Mouse (Mus musculus) hindbrain, embryonic 14.5 days (tissue): ENCODE measurements around the gene Iqgap1. TPM values are rescaled to one million over a fixed set of nuclear protein-coding genes. Genes with fewer than 3 reads are reported as not detected.

ENCODE experiments used
- ATAC-seq: fragments of 200-750 bp; cut with Nextera tagmentation; 2 replicates; pipeline ENCODE4 v1.8.0; 2017; ENCODE audit warnings: moderate number of reproducible peaks, mild to moderate bottlenecking, moderate TSS enrichment, moderate library complexity; ENCODE audit not compliant: low FRiP score
- DNase-seq: peaks from one replicate; pipeline ENCODE4 v3.0.0-alpha.2; 2015; ENCODE audit warnings: low spot score
- H3K27ac ChIP-seq: fragments of 300-500 bp; sonication (generic); 2 replicates; pipeline ENCODE4 v1.5.1; 2014; ENCODE audit warnings: mild to moderate bottlenecking, moderate library complexity
- H3K27me3 ChIP-seq: fragments of 300-500 bp; sonication (generic); 2 replicates; pipeline ENCODE4 v1.6.1; 2014; ENCODE audit warnings: mild to moderate bottlenecking, low read length, mixed read lengths; ENCODE audit not compliant: control insufficient read depth, insufficient read depth
- H3K36me3 ChIP-seq: fragments of 300-500 bp; sonication (generic); replicated peaks from 2 replicates; pipeline ENCODE4 v1.6.1; 2014; ENCODE audit not compliant: control insufficient read depth, insufficient read depth
- H3K4me1 ChIP-seq: fragments of 300-500 bp; sonication (generic); replicated peaks from 2 replicates; pipeline ENCODE4 v1.6.1; 2014; ENCODE audit warnings: antibody characterized with exemption, low read length, mixed read lengths; ENCODE audit not compliant: control insufficient read depth, insufficient read depth
- H3K4me2 ChIP-seq: fragments of 300-500 bp; sonication (generic); replicated peaks from 2 replicates; pipeline ENCODE4 v1.6.1; 2014; ENCODE audit warnings: mild to moderate bottlenecking, moderate library complexity
- H3K4me3 ChIP-seq: fragments of 300-500 bp; sonication (generic); replicated peaks from 2 replicates; pipeline ENCODE4 v1.5.1; 2014; ENCODE audit warnings: mild to moderate bottlenecking, low read length
- H3K9ac ChIP-seq: fragments of 300-500 bp; sonication (generic); 2 replicates; pipeline ENCODE4 v1.6.1; 2014
- H3K9me3 ChIP-seq: fragments of 300-500 bp; sonication (generic); 2 replicates; pipeline ENCODE4 v1.6.1; 2016; ENCODE audit warnings: low read length; ENCODE audit not compliant: control insufficient read depth
- WGBS: fragments of 180-500 bp; shearing (Covaris S2); extraction: QIAGEN DNeasy Blood & Tissue Kit; methylation state at CpG from one replicate; pipeline ENCODE4 v1.1.7; 2014; 5-methylcytosine and 5-hydroxymethylcytosine counted together
- polyA plus RNA-seq: library from polyadenylated mRNA; unstranded; fragments of >200 nt; fragmentation: Nextera tagmentation; extraction: Ambion mirVana; gene quantifications from 2 replicates; pipeline ENCODE4 v1.2.1, GENCODE M21; 2014

The Iqgap1 gene
- polyA plus RNA-seq, 1 experiment from 2014 or later, result 24.7 TPM

DNA sequence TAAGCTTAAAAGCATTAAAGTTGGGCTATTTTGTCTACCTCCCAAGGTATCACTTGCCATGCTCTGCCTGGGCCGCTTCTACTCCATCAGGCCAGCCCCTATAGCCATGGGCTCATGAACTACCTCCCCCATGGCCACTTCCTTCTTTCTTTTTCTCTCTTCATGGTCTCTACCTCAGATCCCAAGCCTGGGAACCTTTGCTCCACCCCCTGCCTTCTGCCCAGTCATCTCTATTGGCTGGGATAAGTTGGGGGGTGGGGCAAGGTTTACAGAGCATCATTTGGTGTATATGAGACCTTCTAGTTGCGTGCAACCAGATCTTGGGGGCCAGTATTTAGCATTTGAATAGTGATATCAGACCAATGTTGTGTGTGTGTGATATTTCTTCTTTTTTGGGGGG is 36.7 kb upstream of the Iqgap1 start:
- WGBS, result 89% methylated on average over 2 of the region's 2 CpGs
- H3K4me3 ChIP-seq, result peak overlapping the region; percentile 76

DNA sequence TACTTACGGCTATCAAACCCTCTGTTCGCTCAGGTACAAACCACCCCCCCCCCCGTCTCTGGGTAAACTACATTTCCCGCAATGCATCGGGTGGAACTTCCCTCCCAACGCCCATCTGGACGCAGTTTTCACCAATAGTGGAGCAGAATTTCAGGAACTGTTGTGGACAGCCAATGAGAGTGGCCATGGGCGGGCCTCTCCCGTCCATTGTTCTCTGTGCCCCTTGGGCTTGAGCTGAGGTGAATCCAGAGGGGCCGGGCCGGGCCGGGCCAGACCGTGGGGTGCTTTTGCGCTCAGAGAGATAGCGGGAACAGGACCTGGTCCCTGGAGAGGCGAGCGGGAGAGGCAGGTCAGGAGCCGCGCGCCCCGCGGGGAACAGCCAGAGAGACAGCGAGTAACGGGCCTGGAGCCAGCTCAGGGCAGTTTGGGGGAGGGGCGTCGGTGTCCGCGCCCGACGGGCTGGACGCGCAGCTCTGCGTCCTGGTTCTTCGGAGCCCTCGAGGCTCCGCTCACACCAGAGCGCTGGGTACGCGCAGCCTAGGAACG is 35.0 kb upstream of the Iqgap1 start, which contains the start of gene Zscan2:
Gene Zscan2, plus strand, starts transcription at position 192 of the 546 bp plus-strand sequence.
- 0% methylated on average over 40 of the region's 40 CpGs for WGBS
- peak; percentile 97 for ATAC-seq
- peak; percentile 94 for DNase-seq
- peaks cover 20% of the 10 kb centered on the region for H3K36me3 ChIP-seq
- H3K27ac ChIP-seq, result peak within 1 kb of the TSS; percentile 91
- peak within 1 kb of the TSS; percentile 80 for H3K4me2 ChIP-seq
- peaks cover 39% of the 10 kb centered on the region for H3K4me1 ChIP-seq
- no peaks in the 10 kb centered on the region for H3K27me3 ChIP-seq
- H3K9me3 ChIP-seq, result no peaks in the 10 kb centered on the region
- peak within 1 kb of the TSS; percentile 91 for H3K9ac ChIP-seq
- peak within 1 kb of the TSS; percentile 76 for H3K4me3 ChIP-seq

More for the DNA sequence above, 36.7 kb upstream of the Iqgap1 start:
- peaks cover 36% of the 10 kb centered on the region for H3K36me3 ChIP-seq
- no peak for DNase-seq
- H3K27ac ChIP-seq, result no peak overlapping the region
- H3K4me2 ChIP-seq, result peak overlapping the region; percentile 80
- H3K9ac ChIP-seq, result no peak overlapping the region
- ATAC-seq, result no peak
- H3K27me3 ChIP-seq, result no peaks in the 10 kb centered on the region
- H3K4me1 ChIP-seq, result peaks cover 39% of the 10 kb centered on the region
- no peaks in the 10 kb centered on the region for H3K9me3 ChIP-seq

DNA sequence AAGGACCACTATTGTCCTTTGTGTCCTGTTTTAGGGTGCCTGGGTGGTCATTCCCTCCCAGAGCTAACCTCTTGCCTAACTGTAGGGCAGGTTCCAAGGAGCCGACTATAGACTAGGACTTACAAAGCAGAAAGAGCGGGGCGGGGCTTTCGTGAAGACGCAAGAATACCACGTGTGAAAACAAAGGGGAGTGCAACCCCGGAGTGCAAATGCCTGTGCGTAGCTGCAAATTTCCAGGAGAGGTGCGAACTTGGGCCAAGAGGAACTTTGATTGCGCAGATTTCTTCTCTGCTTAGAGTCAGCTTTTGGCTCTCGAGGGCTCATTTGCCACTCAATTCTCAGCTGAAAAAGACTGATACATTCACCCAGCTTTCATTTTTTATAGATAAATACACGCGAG is 34.5 kb upstream of the Iqgap1 start:
- peaks cover 36% of the 10 kb centered on the region for H3K4me1 ChIP-seq
- H3K36me3 ChIP-seq, result peaks cover 14% of the 10 kb centered on the region
- ATAC-seq, result peak; percentile 54; the same call in 1 of the 2 replicates
- H3K4me2 ChIP-seq, result peak overlapping the region; percentile 74
- H3K27ac ChIP-seq, result no peak overlapping the region
- H3K9ac ChIP-seq, result peak overlapping the region; percentile 65
- DNase-seq, result peak; percentile 74
- no peaks in the 10 kb centered on the region for H3K9me3 ChIP-seq
- under 1% methylated on average over 13 of the region's 13 CpGs for WGBS
- H3K4me3 ChIP-seq, result peak overlapping the region; percentile 76
- no peaks in the 10 kb centered on the region for H3K27me3 ChIP-seq

DNA sequence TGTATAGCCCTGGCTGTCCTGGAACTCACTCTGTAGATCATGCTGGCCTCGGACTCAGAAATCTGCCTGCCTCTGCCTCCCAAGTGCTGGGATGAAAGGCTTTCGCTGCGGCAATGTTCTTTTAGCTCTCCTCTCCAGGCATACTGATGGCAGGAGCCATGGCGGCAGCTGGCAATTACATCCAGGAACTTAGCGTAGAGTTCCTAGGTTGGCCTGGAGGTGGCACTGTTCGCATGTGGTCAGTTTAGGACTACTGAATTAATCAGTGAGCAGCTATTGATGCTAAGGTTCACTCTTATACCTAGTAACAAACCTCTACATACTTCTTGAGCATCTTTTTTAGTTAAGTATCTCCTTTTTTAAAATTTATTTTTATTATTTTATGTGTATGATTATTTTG is 31.4 kb upstream of the Iqgap1 start:
- Histone ChIP-seq H3K4me3 (no peak overlapping the region), H3K4me2 (no peak overlapping the region), H3K27ac (no peak overlapping the region), H3K27me3 (no peaks in the 10 kb centered on the region), H3K4me1 (peaks cover 8% of the 10 kb centered on the region), H3K36me3 (no peaks in the 10 kb centered on the region), H3K9ac (no peak overlapping the region), H3K9me3 (no peaks in the 10 kb centered on the region)
- DNase-seq, result peak; percentile 76
- no peak for ATAC-seq
- 26% methylated on average over 6 of the region's 6 CpGs for WGBS

DNA sequence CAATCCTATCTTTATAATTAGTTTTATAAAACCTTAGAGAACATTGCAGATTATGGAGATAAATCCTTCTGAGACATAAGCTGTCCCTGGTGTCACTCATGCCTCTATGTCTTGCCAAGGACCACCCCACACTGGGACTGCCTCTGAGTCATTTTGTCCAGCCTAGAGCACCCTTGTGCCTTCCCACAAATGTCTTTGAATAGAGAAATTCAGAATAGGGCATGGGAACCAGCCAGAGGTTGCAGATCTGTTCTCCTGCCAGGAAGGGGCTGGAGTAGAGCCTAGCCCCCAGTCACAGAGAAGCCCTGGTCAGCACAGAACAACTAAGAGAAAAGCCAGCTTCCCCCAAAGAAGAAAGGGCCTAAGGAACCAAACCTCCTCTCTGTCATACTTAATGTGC is 29.5 kb upstream of the Iqgap1 start:
- Histone ChIP-seq H3K9me3 (no peaks in the 10 kb centered on the region), H3K27me3 (no peaks in the 10 kb centered on the region), H3K27ac (no peak overlapping the region), H3K36me3 (no peaks in the 10 kb centered on the region), H3K9ac (no peak overlapping the region), H3K4me1 (no peaks in the 10 kb centered on the region), H3K4me3 (no peak overlapping the region), H3K4me2 (no peak overlapping the region)
- DNase-seq (no peak), ATAC-seq (no peak)

DNA sequence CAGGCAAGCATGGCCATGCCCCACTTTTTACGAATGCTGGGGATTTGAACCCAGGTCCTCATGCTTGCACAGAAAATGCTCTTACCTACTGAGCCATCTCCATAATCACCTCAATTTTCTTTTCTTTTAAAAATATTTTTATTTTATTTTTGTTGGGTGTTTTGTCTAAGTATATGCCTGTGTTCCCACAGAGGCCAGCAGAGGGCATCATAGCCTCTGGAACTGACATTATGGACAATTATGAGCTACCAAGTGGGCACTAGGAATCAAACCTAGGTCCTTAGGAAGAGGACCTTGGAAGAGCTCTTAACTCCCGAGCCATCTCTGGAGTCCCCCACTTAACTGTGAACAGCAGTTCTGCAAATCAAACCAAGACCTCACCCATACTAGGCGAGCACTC is 27.4 kb upstream of the Iqgap1 start:
- ATAC-seq, result no peak
- Histone ChIP-seq H3K27me3 (no peaks in the 10 kb centered on the region), H3K9ac (no peak overlapping the region), H3K27ac (no peak overlapping the region), H3K4me2 (no peak overlapping the region), H3K4me1 (no peaks in the 10 kb centered on the region), H3K36me3 (no peaks in the 10 kb centered on the region), H3K9me3 (no peaks in the 10 kb centered on the region), H3K4me3 (no peak overlapping the region)
- DNase-seq, result no peak
- WGBS, result 93% methylated on average over 3 of the region's 3 CpGs

DNA sequence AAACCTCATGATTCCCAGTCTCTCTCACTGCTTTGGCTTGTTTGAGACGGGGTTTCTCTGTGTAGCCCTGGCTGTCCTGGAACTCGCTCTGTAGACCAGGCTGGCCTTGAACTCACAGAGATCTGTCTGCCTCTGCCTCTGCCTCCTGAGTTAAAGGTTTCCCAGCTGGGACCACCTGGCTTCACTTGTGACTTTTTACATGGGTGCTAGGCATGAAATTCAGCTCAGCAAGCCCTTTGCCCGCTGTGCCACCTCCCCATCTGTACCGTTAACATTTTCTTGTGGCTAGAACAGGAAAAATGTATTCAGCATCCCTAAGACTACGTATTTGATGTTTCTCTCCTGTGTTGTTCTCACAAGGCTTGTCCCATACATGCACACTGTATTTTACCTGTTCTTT is 24.7 kb upstream of the Iqgap1 start:
- H3K9me3 ChIP-seq, result no peaks in the 10 kb centered on the region
- H3K27me3 ChIP-seq, result no peaks in the 10 kb centered on the region
- DNase-seq (no peak), ATAC-seq (no peak)
- H3K4me2 ChIP-seq, result no peak overlapping the region
- H3K4me3 ChIP-seq, result no peak overlapping the region
- no peaks in the 10 kb centered on the region for H3K36me3 ChIP-seq
- no peak overlapping the region for H3K9ac ChIP-seq
- no peak overlapping the region for H3K27ac ChIP-seq
- no peaks in the 10 kb centered on the region for H3K4me1 ChIP-seq
- WGBS, result 85% methylated on average over 5 of the region's 5 CpGs

DNA sequence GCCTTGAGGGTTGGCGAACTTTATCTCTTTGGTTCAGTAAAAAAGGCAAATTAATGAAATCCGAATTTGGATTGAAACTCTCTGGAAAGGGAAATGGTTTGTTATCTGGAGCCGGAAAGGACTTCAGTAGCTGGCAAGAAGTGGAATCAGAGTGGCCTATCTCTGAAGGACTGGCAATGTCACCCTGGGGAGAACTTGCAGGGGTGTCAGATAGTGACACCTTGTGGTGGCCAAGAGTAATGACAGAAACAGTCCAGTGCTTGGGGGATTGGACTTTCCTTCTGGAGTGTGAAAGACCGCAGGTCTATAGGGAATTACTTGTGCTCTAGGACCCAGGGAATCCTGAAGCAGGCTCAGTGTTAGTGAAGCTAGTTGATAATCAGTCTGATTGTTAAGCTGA is 23.9 kb upstream of the Iqgap1 start:
- WGBS, result 29% methylated on average over 4 of the region's 4 CpGs
- Histone ChIP-seq H3K9me3 (no peaks in the 10 kb centered on the region), H3K4me3 (no peak overlapping the region), H3K4me2 (no peak overlapping the region), H3K27ac (no peak overlapping the region), H3K27me3 (no peaks in the 10 kb centered on the region), H3K36me3 (no peaks in the 10 kb centered on the region), H3K4me1 (no peaks in the 10 kb centered on the region), H3K9ac (no peak overlapping the region)
- DNase-seq (peak; percentile 72), ATAC-seq (no peak)

DNA sequence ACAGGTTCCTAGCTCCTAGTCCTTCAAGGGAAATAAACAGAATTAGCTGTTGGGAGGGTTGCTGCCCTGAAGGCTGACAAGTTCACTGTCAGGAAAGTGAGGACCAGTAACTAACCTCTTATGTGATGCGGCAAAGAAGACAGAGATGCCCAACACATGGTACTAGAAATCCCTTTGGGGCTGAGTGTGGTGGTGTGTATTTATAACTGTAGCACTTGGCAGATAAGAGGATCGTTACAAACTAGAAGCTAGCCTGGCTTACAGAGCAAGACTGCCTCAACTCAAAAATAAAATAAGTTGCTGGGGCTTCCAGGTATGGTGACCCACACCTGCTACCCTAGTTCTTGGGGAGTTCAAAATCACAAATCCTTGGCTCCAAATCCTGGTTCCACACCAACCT is 23.5 kb upstream of the Iqgap1 start:
- Histone ChIP-seq H3K27ac (no peak overlapping the region), H3K4me2 (no peak overlapping the region), H3K4me1 (no peaks in the 10 kb centered on the region), H3K36me3 (no peaks in the 10 kb centered on the region), H3K9ac (no peak overlapping the region), H3K9me3 (no peaks in the 10 kb centered on the region), H3K4me3 (no peak overlapping the region), H3K27me3 (no peaks in the 10 kb centered on the region)
- 93% methylated on average over 2 of the region's 2 CpGs for WGBS
- DNase-seq (no peak), ATAC-seq (no peak)

DNA sequence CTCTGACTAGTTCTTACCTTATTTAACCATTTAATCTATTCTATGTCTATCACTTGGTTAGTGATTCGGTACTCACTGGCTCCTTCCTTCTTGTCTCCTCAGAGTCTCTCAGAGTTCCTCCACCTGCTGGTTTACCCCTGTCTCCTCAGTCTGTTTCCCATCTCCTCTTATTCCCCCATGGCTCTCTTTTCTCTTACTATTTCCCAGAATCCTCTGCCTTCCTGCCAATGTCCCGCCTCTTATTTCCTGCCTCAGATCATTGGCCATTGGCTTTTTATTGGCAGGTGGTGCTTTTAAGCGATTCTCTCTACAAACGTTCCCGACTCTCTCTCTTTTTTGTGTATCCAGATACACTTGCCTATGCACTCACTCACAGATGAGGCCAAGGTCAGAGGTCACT is 20.9 kb upstream of the Iqgap1 start:
- Histone ChIP-seq H3K9ac (no peak overlapping the region), H3K27ac (no peak overlapping the region), H3K9me3 (no peaks in the 10 kb centered on the region), H3K36me3 (no peaks in the 10 kb centered on the region), H3K4me2 (no peak overlapping the region), H3K4me1 (no peaks in the 10 kb centered on the region), H3K27me3 (no peaks in the 10 kb centered on the region), H3K4me3 (no peak overlapping the region)
- ATAC-seq (no peak), DNase-seq (peak; percentile 14)
- WGBS, result 88% methylated on average over 5 of the region's 5 CpGs
